Mouse (Mus musculus) left cerebral cortex, postnatal 10 days (tissue): Measurements from ENCODE around the gene Ccn1. TPM values are rescaled to one million over a fixed set of nuclear protein-coding genes. Genes with fewer than 3 reads are reported as not detected.

ENCODE experiments used
- DNase-seq, 2 experiments: peaks; one replicate each; pipeline ENCODE4 v3.0.0; 2021 to 2022; ENCODE audit warnings: low spot score in 2 of 2, mixed read lengths in 1 of 2; ENCODE audit errors: extremely low spot score in 1 of 2
- intact Hi-C: fragments of 180-260 bp; cut with DNase I; formaldehyde crosslinking; loops from one replicate; pipeline ENCODE4 v1.15.1; 2025
- total RNA-seq, 2 experiments: library from RNA; stranded (reverse); gene quantifications; 2 replicates each; pipeline ENCODE4 v1.2.3; 2021

The Ccn1 gene
- total RNA-seq, 2 experiments from 2014 or later: 4.6 to 8.1 TPM

DNA sequence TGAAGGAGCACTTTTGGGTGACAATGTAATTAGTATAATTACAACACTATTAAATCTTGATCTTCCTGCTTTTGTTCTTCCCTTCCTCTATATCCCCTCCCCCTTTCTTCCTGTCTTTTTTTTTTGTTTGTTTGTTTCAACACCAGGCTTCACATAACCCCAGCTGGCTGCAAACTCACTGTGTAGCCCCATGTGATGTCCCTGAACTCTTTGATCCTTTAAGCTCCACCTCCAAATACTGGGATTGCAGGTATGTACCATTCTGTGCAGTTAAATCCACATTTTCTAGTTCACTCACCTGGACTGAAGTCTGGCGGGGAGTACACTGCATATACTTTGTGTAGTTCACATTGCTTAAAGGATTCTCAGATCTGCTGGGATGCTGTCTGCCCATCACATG is 23.7 kb downstream of the Ccn1 start:
- intact Hi-C loops: no loop called here
- DNase-seq: no peak

- intact Hi-C loops: no loop called here
Observed at GRCm38 (mm10) chr3:145625546-145625945, 24.2 kb downstream of the Ccn1 start.

GRCm38 (mm10) chr3:145624786-145625185 is 25.0 kb downstream of the Ccn1 start:
- no peak for DNase-seq
- intact Hi-C loops: no loop called here

More at GRCm38 (mm10) chr3:145625546-145625945, 24.2 kb downstream of the Ccn1 start:
- no peak for DNase-seq

GRCm38 (mm10) chr3:145623047-145623446 is 26.7 kb downstream of the Ccn1 start:
- DNase-seq: peak; percentile 17 to 45
- intact Hi-C loops: no loop called here

DNA sequence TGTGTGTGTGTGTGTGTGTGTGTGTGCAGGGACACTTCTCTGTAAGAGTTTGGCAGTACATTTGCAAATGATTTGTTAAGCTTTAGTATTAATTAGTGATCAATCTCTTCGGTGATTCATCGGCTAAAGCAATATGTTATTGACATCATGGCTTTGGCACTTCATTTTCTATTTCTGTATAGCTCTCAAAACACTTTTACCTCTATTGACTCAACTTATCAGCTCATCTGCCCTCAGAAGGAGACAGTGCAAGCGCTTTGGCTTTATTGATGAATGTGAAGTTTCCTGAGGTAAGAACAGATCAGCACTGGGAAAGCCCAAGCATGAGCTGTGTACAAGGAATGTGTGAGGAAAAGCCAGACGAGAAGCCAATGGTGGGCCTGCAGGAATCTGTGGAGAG is 28.6 kb downstream of the Ccn1 start:
- intact Hi-C loops: no loop called here

GRCm38 (mm10) chr3:145619621-145620365 is 30.0 kb downstream of the Ccn1 start:
- intact Hi-C loops: no loop called here
- DNase-seq: no peak

More for the DNA sequence above, 28.6 kb downstream of the Ccn1 start:
- DNase-seq: no peak

GRCm38 (mm10) chr3:145618299-145618698 is 31.5 kb downstream of the Ccn1 start:
- intact Hi-C loops: no loop called here
- no peak for DNase-seq

DNA sequence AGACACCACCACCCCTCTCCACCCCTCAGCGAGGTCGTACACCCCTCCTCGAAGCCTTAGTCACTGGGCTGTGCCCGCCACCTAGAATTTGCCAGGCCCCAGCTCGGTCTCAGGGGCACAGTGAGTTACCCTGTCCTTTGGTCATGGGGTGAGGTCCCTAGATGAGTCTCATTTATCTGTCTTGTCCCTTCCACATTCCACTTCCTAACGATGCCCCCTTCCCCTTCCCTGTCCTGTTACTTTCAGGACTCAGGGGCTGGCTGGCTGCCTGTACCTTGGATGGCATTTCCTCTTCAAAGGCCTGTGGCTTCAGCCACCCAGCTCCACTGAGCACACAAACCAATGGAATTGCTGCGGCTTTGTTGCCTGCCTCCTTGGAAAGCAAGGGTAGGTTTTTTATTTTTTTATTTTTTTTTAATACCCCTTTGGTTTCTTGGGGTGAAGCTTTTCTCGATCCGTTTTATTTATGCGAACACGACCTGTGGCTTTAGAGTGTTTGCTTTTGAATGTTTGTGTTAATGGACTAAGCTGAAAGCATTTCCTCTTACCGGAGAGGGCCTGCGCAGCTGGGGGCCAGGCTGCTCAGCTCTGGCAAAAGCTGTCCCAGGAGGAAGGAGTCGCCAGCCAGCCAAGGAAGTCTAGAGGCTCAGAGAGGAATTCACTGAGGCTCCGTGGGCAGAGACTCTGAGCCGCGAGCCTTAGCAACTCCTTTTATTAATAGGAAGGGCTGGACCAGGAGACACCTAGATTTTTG is 35.2 kb downstream of the Ccn1 start:
- DNase-seq: peak in 1 of 2 experiments; percentile 76

DNA sequence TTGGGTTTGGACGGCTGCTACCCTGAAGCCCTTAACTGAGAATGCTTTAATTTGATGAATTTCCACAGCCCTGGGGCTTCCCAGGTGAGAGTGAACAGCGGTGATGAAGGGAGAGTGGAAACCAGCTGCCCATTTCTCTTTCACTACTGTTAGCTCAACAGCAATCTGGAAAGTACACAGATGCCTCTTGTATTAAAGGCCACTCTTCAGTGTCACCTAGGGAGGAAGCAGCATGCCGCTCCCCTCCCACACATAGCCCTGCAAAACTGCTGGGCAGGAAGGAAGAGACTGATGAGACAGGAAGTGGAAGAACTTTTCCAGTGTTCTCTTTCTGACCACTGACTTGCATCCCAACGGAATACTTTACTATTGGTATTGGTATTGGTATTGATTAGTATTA is 36.5 kb downstream of the Ccn1 start:
- DNase-seq: no peak
- intact Hi-C loops: no loop called here

More for the DNA sequence above, 35.2 kb downstream of the Ccn1 start:
- intact Hi-C loops: no loop called here

DNA sequence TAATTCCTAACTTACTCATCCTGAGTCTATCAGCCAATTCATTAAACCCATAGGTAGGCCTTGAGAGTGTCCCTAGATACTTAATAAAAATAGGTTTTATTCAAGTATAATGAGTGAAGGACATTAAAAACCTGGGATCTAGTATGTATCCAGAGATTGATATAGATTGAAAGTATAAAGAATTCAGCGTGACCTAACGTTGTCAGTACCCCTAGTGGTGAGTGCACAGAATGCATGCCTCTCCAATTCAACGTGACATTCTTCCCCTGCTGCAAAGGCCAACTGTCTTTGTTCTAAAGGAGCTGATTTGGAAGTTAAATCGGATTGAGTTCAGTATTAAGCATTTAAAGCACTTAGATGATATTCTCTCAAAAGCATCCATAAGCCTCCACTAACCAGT is 37.1 kb downstream of the Ccn1 start:
- DNase-seq: no peak
- intact Hi-C loops: no loop called here

DNA sequence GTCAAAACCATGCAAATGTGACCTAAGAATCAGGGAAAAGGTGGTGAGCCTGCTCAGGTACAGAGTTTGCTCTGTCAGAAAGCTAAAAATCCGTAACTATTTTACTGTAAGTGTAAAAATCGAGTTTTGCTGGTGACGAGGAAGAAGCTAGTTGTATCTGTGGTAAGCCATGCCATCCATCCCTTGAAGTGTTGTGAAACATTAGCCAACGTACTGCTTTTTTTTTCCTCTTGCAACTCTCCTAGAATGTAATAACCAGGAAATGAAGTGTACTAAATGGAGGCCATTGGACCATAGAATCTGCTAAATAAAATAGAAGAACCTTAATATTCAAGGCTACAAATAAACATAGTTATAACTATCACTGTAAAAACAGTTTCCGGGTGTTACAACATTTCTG is 41.5 kb downstream of the Ccn1 start:
- DNase-seq: no peak
- intact Hi-C loops: no loop called here

DNA sequence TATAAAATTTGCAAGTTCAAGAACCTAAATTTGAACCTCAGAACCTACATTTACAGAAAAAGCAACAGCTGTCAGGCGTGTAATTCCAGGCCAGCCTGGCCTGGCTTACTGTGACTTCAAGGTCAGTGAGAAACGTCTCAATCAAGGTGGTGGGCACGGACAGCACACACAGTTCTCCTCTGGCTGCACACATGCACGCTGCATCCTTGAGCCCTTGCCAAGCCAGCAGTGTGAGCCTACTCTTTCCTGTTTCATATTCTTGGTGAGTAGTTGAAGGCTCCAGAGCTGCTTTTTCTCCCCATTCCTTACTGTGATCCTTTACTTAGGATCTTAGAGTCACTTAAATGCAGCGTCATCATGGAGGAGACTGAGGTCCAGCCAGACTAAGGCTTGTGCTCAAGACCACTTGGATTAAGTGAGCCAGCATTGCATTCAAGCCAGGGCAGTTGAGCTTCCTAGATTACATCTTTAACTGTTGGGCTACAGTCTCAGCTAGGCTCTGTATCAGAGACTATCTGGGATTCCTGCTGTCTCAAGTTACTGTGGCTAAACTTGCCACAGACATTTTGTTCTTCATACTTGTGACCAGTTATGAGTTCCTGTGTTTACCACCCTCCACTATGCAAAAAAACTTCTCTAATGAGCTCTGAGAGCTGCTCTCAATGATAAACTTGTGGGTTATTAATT is 44.2 kb downstream of the Ccn1 start:
- DNase-seq: no peak
- intact Hi-C loops: no loop called here

DNA sequence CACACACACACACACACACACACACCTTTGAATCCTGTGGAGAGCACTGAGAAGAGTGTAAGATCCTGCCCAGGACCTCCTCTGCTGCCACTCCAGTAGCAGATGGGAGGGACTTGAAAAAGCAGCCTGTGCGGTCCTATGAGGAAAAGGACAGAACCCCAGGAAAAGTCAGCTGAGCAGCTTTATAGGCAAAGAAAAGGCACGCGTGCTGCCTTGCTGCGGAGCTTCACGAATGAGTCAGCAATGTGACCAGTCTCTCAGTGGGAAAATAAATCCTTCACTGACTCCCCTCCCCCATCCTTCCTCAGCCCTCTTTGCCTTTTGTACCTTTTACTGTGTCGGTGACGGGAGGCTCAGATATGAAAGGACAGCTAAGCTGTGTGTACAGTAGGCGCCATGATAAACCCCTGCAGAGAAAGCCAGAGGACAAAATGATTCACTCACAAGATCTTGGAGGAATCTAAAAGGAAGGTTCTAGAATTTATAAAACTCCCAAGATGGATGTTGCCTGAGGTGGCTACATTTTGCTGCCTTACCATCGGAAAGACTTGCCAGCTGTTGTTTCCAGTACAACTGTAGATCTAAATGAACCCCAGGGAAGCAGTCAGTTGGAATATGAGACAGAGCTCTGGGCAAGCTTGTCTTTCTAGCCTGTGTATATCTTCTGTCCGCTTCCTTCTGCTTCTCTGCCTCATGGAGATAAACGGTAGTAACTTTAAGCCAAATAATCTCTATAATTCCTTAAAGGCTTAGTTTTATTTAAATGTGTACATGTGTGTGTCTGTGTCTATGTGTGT is 47.2 kb downstream of the Ccn1 start:
- DNase-seq: no peak

DNA sequence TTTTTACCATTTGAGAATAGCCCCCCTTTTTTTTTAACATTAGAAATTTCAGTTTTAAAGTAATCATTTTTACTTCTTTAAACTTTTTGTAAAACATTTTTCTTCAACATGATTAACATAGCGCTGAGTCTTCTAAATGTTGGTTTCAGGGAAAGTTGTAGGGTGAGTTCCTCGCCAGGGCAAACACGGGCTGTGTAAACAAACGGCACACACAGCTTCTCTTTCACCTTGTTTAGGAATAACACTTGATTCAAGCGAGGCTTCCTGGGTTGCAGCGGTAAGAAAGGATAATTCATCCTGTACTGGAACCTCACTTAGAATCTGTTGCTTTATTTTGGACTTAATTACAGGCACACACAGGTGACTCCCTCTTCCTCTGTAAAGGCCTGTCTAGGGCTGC is 48.4 kb downstream of the Ccn1 start:
- intact Hi-C loops: no loop called here
- no peak for DNase-seq

More for the DNA sequence above, 47.2 kb downstream of the Ccn1 start:
- intact Hi-C loops: no loop called here

GRCm38 (mm10) chr3:145600801-145601200 is 49.0 kb downstream of the Ccn1 start:
- intact Hi-C loops: no loop called here

GRCm38 (mm10) chr3:145599059-145599458 is 50.7 kb downstream of the Ccn1 start:
- no peak for DNase-seq
- intact Hi-C loops: no loop called here

More at GRCm38 (mm10) chr3:145600801-145601200, 49.0 kb downstream of the Ccn1 start:
- no peak for DNase-seq
